Mouse (Mus musculus): ENCODE results near the gene Nras. TPM values are rescaled to one million over a fixed set of nuclear protein-coding genes. Genes with fewer than 3 reads are reported as not detected.

The Nras gene
- polyA plus RNA-seq, 1 experiment, result 12.7 TPM

- no peaks in the 10 kb centered on the region for H3K36me3 ChIP-seq (ENCODE audit: control insufficient read depth, insufficient read depth, low read length)
- DNase-seq (ENCODE audit: low read depth in 1 of 2, low spot score in 2 of 2), result peak in 1 of 2 experiments; percentile 25
- no peak for TF ChIP-seq POLR2A (IDR thresholded peaks at IDR 0.05; ENCODE audit: low read depth, low read length)
- TF ChIP-seq CTCF (IDR thresholded peaks at IDR 0.05; ENCODE audit: extremely low read depth, insufficient read depth, insufficient read length, insufficient replicate concordance), result no peak
- H3K4me1 ChIP-seq (ENCODE audit: control insufficient read depth, insufficient read depth, insufficient read length), result no peaks in the 10 kb centered on the region
- WGBS, result 69% methylated on average over 2 of the region's 2 CpGs
- H3K27ac ChIP-seq (ENCODE audit: insufficient read depth, low read length), result no peak overlapping the region
- no peak overlapping the region for H3K4me3 ChIP-seq (ENCODE audit: extremely low read depth, insufficient read depth, insufficient read length)
- H3K27me3 ChIP-seq (ENCODE audit: control insufficient read depth, insufficient read depth, low read length), result no peaks in the 10 kb centered on the region
These were observed 33.7 kb downstream of the Nras start for GRCm38 (mm10) chr3:103091753-103092152.

GRCm38 (mm10) chr3:103098662-103099061, 40.6 kb downstream of the Nras start:
- no peak overlapping the region for H3K27ac ChIP-seq (ENCODE audit: insufficient read depth, low read length)
- TF ChIP-seq POLR2A (IDR thresholded peaks at IDR 0.05; ENCODE audit: low read depth, low read length) (no peak), CTCF (IDR thresholded peaks at IDR 0.05; ENCODE audit: extremely low read depth, insufficient read depth, insufficient read length, insufficient replicate concordance) (no peak)
- H3K4me3 ChIP-seq (ENCODE audit: extremely low read depth, insufficient read depth, insufficient read length), result no peak overlapping the region
- no peaks in the 10 kb centered on the region for H3K36me3 ChIP-seq (ENCODE audit: control insufficient read depth, insufficient read depth, low read length)
- peaks cover 5% of the 10 kb centered on the region; the same call in 1 of the 2 replicates for H3K27me3 ChIP-seq (ENCODE audit: control insufficient read depth, insufficient read depth, low read length)
- peaks cover 3% of the 10 kb centered on the region for H3K4me1 ChIP-seq (ENCODE audit: control insufficient read depth, insufficient read depth, insufficient read length)
- 88% methylated on average over 23 of the region's 23 CpGs for WGBS
- no peak for DNase-seq (ENCODE audit: low read depth in 1 of 2, low spot score in 2 of 2)

GRCm38 (mm10) chr3:103099667-103100066, 41.6 kb downstream of the Nras start:
- 81% methylated on average over 6 of the region's 6 CpGs for WGBS
- no peaks in the 10 kb centered on the region for H3K36me3 ChIP-seq (ENCODE audit: control insufficient read depth, insufficient read depth, low read length)
- H3K4me3 ChIP-seq (ENCODE audit: extremely low read depth, insufficient read depth, insufficient read length), result no peak overlapping the region
- peaks cover 3% of the 10 kb centered on the region for H3K4me1 ChIP-seq (ENCODE audit: control insufficient read depth, insufficient read depth, insufficient read length)
- peaks cover 5% of the 10 kb centered on the region; the same call in 1 of the 2 replicates for H3K27me3 ChIP-seq (ENCODE audit: control insufficient read depth, insufficient read depth, low read length)
- H3K27ac ChIP-seq (ENCODE audit: insufficient read depth, low read length), result no peak overlapping the region
- TF ChIP-seq CTCF (IDR thresholded peaks at IDR 0.05; ENCODE audit: extremely low read depth, insufficient read depth, insufficient read length, insufficient replicate concordance) (no peak), POLR2A (IDR thresholded peaks at IDR 0.05; ENCODE audit: low read depth, low read length) (no peak)
- DNase-seq (ENCODE audit: low read depth in 1 of 2, low spot score in 2 of 2), result no peak

DNA sequence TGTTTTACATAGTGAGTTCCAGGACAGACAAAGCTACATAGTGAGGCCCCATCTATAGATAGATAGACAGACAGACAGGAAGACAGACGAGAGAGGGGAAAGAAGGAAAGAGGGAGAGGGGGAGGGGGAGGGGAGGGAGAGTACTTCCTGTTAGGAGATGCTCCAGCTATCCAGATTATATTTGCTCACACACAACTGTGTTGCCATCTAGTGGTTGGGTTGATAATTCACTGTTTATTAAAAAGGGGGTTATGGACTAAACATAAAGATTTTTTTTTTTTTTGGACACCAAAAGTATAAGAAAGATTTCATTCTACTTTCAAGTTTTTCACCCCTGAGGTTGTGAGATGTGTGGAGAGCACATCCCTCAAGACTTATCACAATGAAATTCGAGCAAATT, 42.6 kb downstream of the Nras start:
- H3K4me3 ChIP-seq (ENCODE audit: extremely low read depth, insufficient read depth, insufficient read length), result no peak overlapping the region
- 32% methylated on average over 2 of the region's 2 CpGs for WGBS
- peaks cover 3% of the 10 kb centered on the region for H3K4me1 ChIP-seq (ENCODE audit: control insufficient read depth, insufficient read depth, insufficient read length)
- H3K27me3 ChIP-seq (ENCODE audit: control insufficient read depth, insufficient read depth, low read length), result peaks cover 5% of the 10 kb centered on the region; the same call in 1 of the 2 replicates
- no peak overlapping the region for H3K27ac ChIP-seq (ENCODE audit: insufficient read depth, low read length)
- no peak for DNase-seq (ENCODE audit: low read depth in 1 of 2, low spot score in 2 of 2)
- no peak for TF ChIP-seq CTCF (IDR thresholded peaks at IDR 0.05; ENCODE audit: extremely low read depth, insufficient read depth, insufficient read length, insufficient replicate concordance)
- no peak for TF ChIP-seq POLR2A (IDR thresholded peaks at IDR 0.05; ENCODE audit: low read depth, low read length)
- H3K36me3 ChIP-seq (ENCODE audit: control insufficient read depth, insufficient read depth, low read length), result no peaks in the 10 kb centered on the region

DNA sequence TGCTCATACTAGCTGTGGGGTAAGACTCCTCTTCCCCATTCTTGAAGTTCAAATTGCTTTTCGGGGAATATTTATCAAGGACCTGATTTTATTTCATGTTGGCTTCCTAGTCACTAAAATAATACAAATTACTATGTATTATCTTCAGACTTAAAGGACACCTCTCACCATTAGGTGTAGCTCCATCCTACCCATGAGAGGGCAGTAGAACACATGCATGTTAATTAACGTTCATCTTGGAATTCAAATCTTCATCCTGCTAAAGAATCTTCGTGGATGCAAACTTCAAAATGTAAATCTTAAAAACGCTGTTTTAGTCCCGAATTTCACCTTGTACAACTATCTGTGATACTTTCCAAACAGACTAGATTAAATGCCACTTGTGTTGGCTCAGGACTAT, 43.1 kb downstream of the Nras start:
- TF ChIP-seq POLR2A (IDR thresholded peaks at IDR 0.05; ENCODE audit: low read depth, low read length) (no peak), CTCF (IDR thresholded peaks at IDR 0.05; ENCODE audit: extremely low read depth, insufficient read depth, insufficient read length, insufficient replicate concordance) (no peak)
- peaks cover 3% of the 10 kb centered on the region for H3K4me1 ChIP-seq (ENCODE audit: control insufficient read depth, insufficient read depth, insufficient read length)
- H3K27ac ChIP-seq (ENCODE audit: insufficient read depth, low read length), result no peak overlapping the region
- peaks cover 5% of the 10 kb centered on the region; the same call in 1 of the 2 replicates for H3K27me3 ChIP-seq (ENCODE audit: control insufficient read depth, insufficient read depth, low read length)
- H3K4me3 ChIP-seq (ENCODE audit: extremely low read depth, insufficient read depth, insufficient read length), result no peak overlapping the region
- DNase-seq (ENCODE audit: low read depth in 1 of 2, low spot score in 2 of 2), result no peak
- no peaks in the 10 kb centered on the region for H3K36me3 ChIP-seq (ENCODE audit: control insufficient read depth, insufficient read depth, low read length)
- WGBS, result 48% methylated on average over 5 of the region's 5 CpGs

- peak in 1 of 2 experiments; percentile 7 for DNase-seq (ENCODE audit: low read depth in 1 of 2, low spot score in 2 of 2)
- TF ChIP-seq CTCF (IDR thresholded peaks at IDR 0.05; ENCODE audit: extremely low read depth, insufficient read depth, insufficient read length, insufficient replicate concordance), result no peak
- TF ChIP-seq POLR2A (IDR thresholded peaks at IDR 0.05; ENCODE audit: low read depth, low read length), result no peak
- Histone ChIP-seq H3K4me1 (ENCODE audit: control insufficient read depth, insufficient read depth, insufficient read length) (peaks cover 3% of the 10 kb centered on the region), H3K36me3 (ENCODE audit: control insufficient read depth, insufficient read depth, low read length) (no peaks in the 10 kb centered on the region), H3K27ac (ENCODE audit: insufficient read depth, low read length) (no peak overlapping the region), H3K4me3 (ENCODE audit: extremely low read depth, insufficient read depth, insufficient read length) (peak overlapping the region; percentile 69), H3K27me3 (ENCODE audit: control insufficient read depth, insufficient read depth, low read length) (peaks cover 5% of the 10 kb centered on the region; the same call in 1 of the 2 replicates)
- 2% methylated on average over 14 of the region's 14 CpGs for WGBS
These were observed 43.8 kb downstream of the Nras start for GRCm38 (mm10) chr3:103101909-103102308.
